Mouse (Mus musculus): Measurements from ENCODE around the gene Wdr5b. TPM values are rescaled to one million over a fixed set of nuclear protein-coding genes. Genes with fewer than 3 reads are reported as not detected.

Wdr5b gene
- polyA plus RNA-seq, 1 experiment from 2014 or later, result 5.8 TPM

- H3K27ac ChIP-seq (ENCODE audit: low read length), result no peak overlapping the region
- ATAC-seq (no peak), DNase-seq (ENCODE audit: low spot score) (no peak)
- H3K9ac ChIP-seq (replicated peaks; ENCODE audit: low read depth), result no peak overlapping the region
- 90% methylated on average over 3 of the region's 3 CpGs for WGBS
- no peaks in the 10 kb centered on the region; the same call in 1 of the 2 replicates for H3K4me1 ChIP-seq (ENCODE audit: insufficient read depth, low read depth, low read length)
- H3K36me3 ChIP-seq (ENCODE audit: insufficient read depth, low read length), result no peaks in the 10 kb centered on the region
- TF ChIP-seq CTCF (IDR thresholded peaks at IDR 0.05), result no peak
- no peak for TF ChIP-seq EP300 (IDR thresholded peaks at IDR 0.05)
- H3K9me3 ChIP-seq (ENCODE audit: low read length), result no peaks in the 10 kb centered on the region
- H3K4me3 ChIP-seq (ENCODE audit: low read depth, low read length), result no peak overlapping the region
- no peaks in the 10 kb centered on the region for H3K27me3 ChIP-seq (replicated peaks; ENCODE audit: insufficient read depth, low read length)
- H3K4me2 ChIP-seq (replicated peaks; ENCODE audit: low read depth, low read length), result no peak overlapping the region
These were observed 33.8 kb downstream of the Wdr5b start for GRCm38 (mm10) chr16:36074772-36075171.

- Histone ChIP-seq H3K9me3 (ENCODE audit: low read length) (no peaks in the 10 kb centered on the region), H3K27me3 (replicated peaks; ENCODE audit: insufficient read depth, low read length) (no peaks in the 10 kb centered on the region), H3K4me1 (ENCODE audit: insufficient read depth, low read depth, low read length) (no peaks in the 10 kb centered on the region), H3K36me3 (ENCODE audit: insufficient read depth, low read length) (no peaks in the 10 kb centered on the region), H3K27ac (ENCODE audit: low read length) (no peak overlapping the region), H3K4me3 (ENCODE audit: low read depth, low read length) (no peak overlapping the region), H3K4me2 (replicated peaks; ENCODE audit: low read depth, low read length) (no peak overlapping the region), H3K9ac (replicated peaks; ENCODE audit: low read depth) (no peak overlapping the region)
- DNase-seq (ENCODE audit: low spot score) (no peak), ATAC-seq (no peak)
- no peak for TF ChIP-seq CTCF (IDR thresholded peaks at IDR 0.05)
- no peak for TF ChIP-seq EP300 (IDR thresholded peaks at IDR 0.05)
- 84% methylated on average over 3 of the region's 3 CpGs for WGBS
These were observed 38.9 kb downstream of the Wdr5b start for GRCm38 (mm10) chr16:36079916-36080315.

GRCm38 (mm10) chr16:36087846-36088245, 46.9 kb downstream of the Wdr5b start:
- no peaks in the 10 kb centered on the region for H3K4me1 ChIP-seq (ENCODE audit: insufficient read depth, low read depth, low read length)
- H3K4me2 ChIP-seq (replicated peaks; ENCODE audit: low read depth, low read length), result no peak overlapping the region
- peak; percentile 62 for DNase-seq (ENCODE audit: low spot score)
- H3K36me3 ChIP-seq (ENCODE audit: insufficient read depth, low read length), result peaks cover 8% of the 10 kb centered on the region; the same call in 1 of the 2 replicates
- no peak overlapping the region for H3K9ac ChIP-seq (replicated peaks; ENCODE audit: low read depth)
- 55% methylated on average over 4 of the region's 4 CpGs for WGBS
- peak; percentile 81 for ATAC-seq
- H3K4me3 ChIP-seq (ENCODE audit: low read depth, low read length), result no peak overlapping the region
- 0 out of 2 replicates have a peak overlapping the region, but pooled peaks have one; percentile 14 for H3K27ac ChIP-seq (ENCODE audit: low read length)
- no peaks in the 10 kb centered on the region for H3K9me3 ChIP-seq (ENCODE audit: low read length)
- no peak for TF ChIP-seq EP300 (IDR thresholded peaks at IDR 0.05)
- no peak for TF ChIP-seq CTCF (IDR thresholded peaks at IDR 0.05)
- no peaks in the 10 kb centered on the region for H3K27me3 ChIP-seq (replicated peaks; ENCODE audit: insufficient read depth, low read length)

GRCm38 (mm10) chr16:36089065-36089464, 48.1 kb downstream of the Wdr5b start:
- no peaks in the 10 kb centered on the region for H3K9me3 ChIP-seq (ENCODE audit: low read length)
- H3K4me3 ChIP-seq (ENCODE audit: low read depth, low read length), result no peak overlapping the region
- TF ChIP-seq CTCF (IDR thresholded peaks at IDR 0.05) (no peak), EP300 (IDR thresholded peaks at IDR 0.05) (no peak)
- WGBS, result 83% methylated on average over 7 of the region's 7 CpGs
- H3K36me3 ChIP-seq (ENCODE audit: insufficient read depth, low read length), result peaks cover 8% of the 10 kb centered on the region; the same call in 1 of the 2 replicates
- no peaks in the 10 kb centered on the region for H3K27me3 ChIP-seq (replicated peaks; ENCODE audit: insufficient read depth, low read length)
- H3K9ac ChIP-seq (replicated peaks; ENCODE audit: low read depth), result no peak overlapping the region
- H3K4me2 ChIP-seq (replicated peaks; ENCODE audit: low read depth, low read length), result no peak overlapping the region
- DNase-seq (ENCODE audit: low spot score) (no peak), ATAC-seq (no peak)
- H3K4me1 ChIP-seq (ENCODE audit: insufficient read depth, low read depth, low read length), result no peaks in the 10 kb centered on the region
- H3K27ac ChIP-seq (ENCODE audit: low read length), result no peak overlapping the region

GRCm38 (mm10) chr16:36089850-36090616, 49.0 kb downstream of the Wdr5b start:
- DNase-seq (ENCODE audit: low spot score), result no peak
- H3K4me1 ChIP-seq (ENCODE audit: insufficient read depth, low read depth, low read length), result no peaks in the 10 kb centered on the region
- no peak overlapping the region for H3K4me3 ChIP-seq (ENCODE audit: low read depth, low read length)
- no peaks in the 10 kb centered on the region for H3K27me3 ChIP-seq (replicated peaks; ENCODE audit: insufficient read depth, low read length)
- TF ChIP-seq EP300 (IDR thresholded peaks at IDR 0.05) (no peak), CTCF (IDR thresholded peaks at IDR 0.05) (no peak)
- peaks cover 8% of the 10 kb centered on the region; the same call in 1 of the 2 replicates for H3K36me3 ChIP-seq (ENCODE audit: insufficient read depth, low read length)
- no peak overlapping the region for H3K9ac ChIP-seq (replicated peaks; ENCODE audit: low read depth)
- H3K27ac ChIP-seq (ENCODE audit: low read length), result no peak overlapping the region
- no peak overlapping the region for H3K4me2 ChIP-seq (replicated peaks; ENCODE audit: low read depth, low read length)
- H3K9me3 ChIP-seq (ENCODE audit: low read length), result no peaks in the 10 kb centered on the region
- no peak for ATAC-seq
- 78% methylated on average over 8 of the region's 8 CpGs for WGBS

- WGBS, result 89% methylated on average over 11 of the region's 11 CpGs
- 0 out of 2 replicates have a peak, but pooled peaks cover 4% of the 10 kb centered on the region for H3K36me3 ChIP-seq (ENCODE audit: insufficient read depth, low read length)
- H3K4me1 ChIP-seq (ENCODE audit: insufficient read depth, low read depth, low read length), result no peaks in the 10 kb centered on the region
- ATAC-seq (no peak), DNase-seq (ENCODE audit: low spot score) (no peak)
- H3K4me2 ChIP-seq (replicated peaks; ENCODE audit: low read depth, low read length), result no peak overlapping the region
- H3K4me3 ChIP-seq (ENCODE audit: low read depth, low read length), result no peak overlapping the region
- H3K27ac ChIP-seq (ENCODE audit: low read length), result no peak overlapping the region
- no peaks in the 10 kb centered on the region for H3K9me3 ChIP-seq (ENCODE audit: low read length)
- no peak overlapping the region for H3K9ac ChIP-seq (replicated peaks; ENCODE audit: low read depth)
- H3K27me3 ChIP-seq (replicated peaks; ENCODE audit: insufficient read depth, low read length), result no peaks in the 10 kb centered on the region
- TF ChIP-seq EP300 (IDR thresholded peaks at IDR 0.05), result no peak
- no peak for TF ChIP-seq CTCF (IDR thresholded peaks at IDR 0.05)
These were observed 50.0 kb downstream of the Wdr5b start for GRCm38 (mm10) chr16:36090785-36091509.

Other genes starting within 250 kb of the Wdr5b start
- 2.9 and 3.8 TPM in 2 replicates for gene Parp14, start 169.6 kb upstream of the Wdr5b start, polyA plus RNA-seq (2015; fragmentation: Nextera tagmentation; extraction: Ambion mirVana)
- 14.2 and 14.6 TPM in 2 replicates for gene Parp9, start 102.7 kb upstream of the Wdr5b start, polyA plus RNA-seq (2015; fragmentation: Nextera tagmentation; extraction: Ambion mirVana)
- gene Dtx3l, start 102.0 kb upstream of the Wdr5b start, polyA plus RNA-seq (2015; fragmentation: Nextera tagmentation; extraction: Ambion mirVana), result 6.2 and 6.4 TPM in 2 replicates
- gene Kpna1, start 62.4 kb upstream of the Wdr5b start, polyA plus RNA-seq (2015; fragmentation: Nextera tagmentation; extraction: Ambion mirVana), result 16.7 and 19.0 TPM in 2 replicates
- 213 and 234 TPM in 2 replicates for gene Fam162a, start 30.4 kb downstream of the Wdr5b start, polyA plus RNA-seq (2015; fragmentation: Nextera tagmentation; extraction: Ambion mirVana)
- 33.8 and 36.4 TPM in 2 replicates for gene Ccdc58, start 30.5 kb downstream of the Wdr5b start, polyA plus RNA-seq (2015; fragmentation: Nextera tagmentation; extraction: Ambion mirVana)
- gene Csta1, start 90.1 kb downstream of the Wdr5b start, polyA plus RNA-seq (2015; fragmentation: Nextera tagmentation; extraction: Ambion mirVana), result 0.04 TPM in 1 of 2 replicates, not detected in the other
- 29.2 and 33.1 TPM in 2 replicates for gene Stfa2l1, start 115.6 kb downstream of the Wdr5b start, polyA plus RNA-seq (2015; fragmentation: Nextera tagmentation; extraction: Ambion mirVana)
- 45.8 and 58.3 TPM in 2 replicates for gene Gm5483, start 143.0 kb downstream of the Wdr5b start, polyA plus RNA-seq (2015; fragmentation: Nextera tagmentation; extraction: Ambion mirVana)
- 5.7 and 5.8 TPM in 2 replicates for gene Gm5416, start 169.2 kb downstream of the Wdr5b start, polyA plus RNA-seq (2015; fragmentation: Nextera tagmentation; extraction: Ambion mirVana)
- gene 2010005H15Rik, start 180.3 kb downstream of the Wdr5b start, polyA plus RNA-seq (2015; fragmentation: Nextera tagmentation; extraction: Ambion mirVana), result 19.0 and 24.4 TPM in 2 replicates
- gene Stfa1, start 235.8 kb downstream of the Wdr5b start, polyA plus RNA-seq (2015; fragmentation: Nextera tagmentation; extraction: Ambion mirVana), result 83.8 and 88.0 TPM in 2 replicates

Data from lung, postnatal 0 days (tissue).